Mouse (Mus musculus): ENCODE data around the gene Tmem176b.
"Not testable (repeated sequence)": the region's sequence is repeated elsewhere in the genome, so short reads cannot be mapped to it uniquely, and the experiment has no call there.

DNA sequence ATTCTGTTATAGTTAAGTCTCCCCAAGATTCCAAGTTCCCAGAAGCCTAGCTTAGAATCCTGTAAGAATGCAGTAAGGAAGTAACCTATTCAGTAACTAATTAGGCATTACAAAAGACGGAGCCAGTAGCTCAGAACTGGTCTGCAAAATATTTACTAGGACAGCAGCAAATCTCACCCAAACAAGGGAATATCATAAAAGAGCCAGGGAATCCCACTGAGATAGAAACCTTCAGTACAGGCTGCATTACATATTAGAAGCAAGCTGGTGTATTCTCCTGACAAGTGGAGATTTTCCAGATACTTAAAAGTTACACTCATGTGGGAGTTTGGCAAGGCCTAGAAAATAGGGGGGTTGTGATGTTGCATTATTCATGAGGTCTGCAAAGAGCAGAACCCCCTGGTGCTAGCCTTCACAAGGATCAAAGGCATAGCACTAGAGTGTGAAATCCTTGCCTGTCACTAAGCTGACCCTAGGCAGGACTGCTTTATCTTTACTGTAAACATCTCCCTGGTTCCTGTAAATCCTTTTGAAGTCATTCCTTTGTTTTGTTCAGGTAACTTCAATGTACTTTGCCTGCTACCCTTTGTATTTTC is 25.2 kb upstream of the Tmem176b start:
- TF ChIP-seq POLR2A (IDR thresholded peaks at IDR 0.05; ENCODE audit: low read depth, low read length); CTCF (conservative IDR thresholded peaks at IDR 0.05; ENCODE audit: insufficient read depth, insufficient read length, low read depth, low read length): not testable (repeated sequence)
